Mouse (Mus musculus) forebrain, embryonic 10.5 days (tissue): Measurements from ENCODE around the gene Bcas1. TPM values are rescaled to one million over a fixed set of nuclear protein-coding genes. Genes with fewer than 3 reads are reported as not detected.

Experiments used
- DNase-seq: peaks from one replicate; pipeline ENCODE4 v3.0.0-alpha.2; 2017; ENCODE audit warnings: low spot score; ENCODE audit errors: extremely low spot score
- H3K27ac ChIP-seq: fragments of 300-500 bp; sonication (generic); 2 replicates; pipeline ENCODE4 v1.5.1; 2016; ENCODE audit warnings: mild to moderate bottlenecking
- H3K27me3 ChIP-seq: fragments of 300-500 bp; sonication (generic); 2 replicates; pipeline ENCODE4 v1.6.1; 2016; ENCODE audit warnings: mild to moderate bottlenecking; ENCODE audit not compliant: poor library complexity, severe bottlenecking
- H3K36me3 ChIP-seq: fragments of 300-500 bp; sonication (generic); replicated peaks from 2 replicates; pipeline ENCODE4 v1.6.1; 2016; ENCODE audit warnings: mild to moderate bottlenecking, moderate library complexity
- H3K4me1 ChIP-seq: fragments of 300-500 bp; sonication (generic); 2 replicates; pipeline ENCODE4 v1.6.1; 2016
- H3K4me3 ChIP-seq: fragments of 300-500 bp; sonication (generic); 2 replicates; pipeline ENCODE4 v1.5.1; 2016; ENCODE audit warnings: mild to moderate bottlenecking, moderate library complexity
- H3K9me3 ChIP-seq: fragments of 300-500 bp; sonication (generic); 2 replicates; pipeline ENCODE4 v1.6.1; 2016; ENCODE audit warnings: mild to moderate bottlenecking, moderate library complexity
- WGBS: fragments of 180-500 bp; shearing (Covaris S2); methylation state at CpG from one replicate; pipeline ENCODE4 v1.1.7; 2016; 5-methylcytosine and 5-hydroxymethylcytosine counted together
- polyA plus RNA-seq: library from polyadenylated mRNA; unstranded; fragments of >200 nt; fragmentation: Nextera tagmentation; extraction: Ambion mirVana; gene quantifications from 2 replicates; pipeline ENCODE4 v1.2.1, GENCODE M21; 2016

Gene Bcas1
- polyA plus RNA-seq, 1 experiment from 2014 or later = 0.50 TPM

DNA sequence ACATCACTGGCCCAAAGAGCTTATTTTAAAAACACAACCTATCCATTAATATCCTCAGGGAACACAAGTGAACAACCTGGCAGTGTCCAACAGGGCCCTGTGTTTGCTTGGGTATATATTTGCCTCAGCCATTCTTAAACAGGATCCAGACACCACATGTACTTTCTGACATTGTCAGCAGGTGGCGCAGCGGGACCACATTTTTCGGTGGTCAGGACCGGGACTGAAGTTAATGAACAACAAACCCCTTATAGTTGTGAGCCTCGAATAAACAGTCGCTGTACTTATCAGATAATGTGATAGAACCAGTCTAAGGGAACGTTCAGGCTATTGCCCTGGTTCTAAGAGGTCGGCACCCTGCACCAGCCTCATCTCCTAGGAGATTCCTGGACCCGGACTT, 23.3 kb upstream of the Bcas1 start:
- H3K36me3 ChIP-seq = no peaks in the 10 kb centered on the region
- WGBS = 14% methylated on average over 9 of the region's 9 CpGs

DNA sequence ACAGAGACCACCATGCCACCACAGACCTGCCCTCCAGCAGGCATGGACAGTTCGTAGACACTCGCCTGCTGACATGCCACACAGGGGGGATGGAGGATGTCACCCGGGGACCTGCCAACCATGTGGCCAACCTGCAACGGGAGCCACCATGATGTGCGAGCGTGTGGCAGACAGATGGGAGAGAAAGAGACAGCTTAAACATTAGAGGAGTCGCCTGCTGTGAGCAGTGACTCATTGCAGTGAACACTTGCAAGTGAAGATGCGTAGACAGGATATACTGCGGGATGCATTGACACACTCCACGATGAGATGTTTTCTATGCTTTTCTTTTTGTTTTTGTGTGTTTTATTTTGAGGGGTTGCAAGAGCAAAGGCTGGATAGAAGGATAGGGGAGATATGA, 20.0 kb upstream of the Bcas1 start:
- WGBS = 80% methylated on average over 10 of the region's 10 CpGs
- DNase-seq = no peak
- Histone ChIP-seq H3K4me3 (no peak overlapping the region), H3K36me3 (no peaks in the 10 kb centered on the region), H3K27ac (no peak overlapping the region), H3K4me1 (peaks cover 8% of the 10 kb centered on the region; the same call in 1 of the 2 replicates), H3K9me3 (no peaks in the 10 kb centered on the region), H3K27me3 (peaks cover 6% of the 10 kb centered on the region; the same call in 1 of the 2 replicates)

More for the DNA sequence above, 23.3 kb upstream of the Bcas1 start:
- Histone ChIP-seq H3K27me3 (peaks cover 6% of the 10 kb centered on the region; the same call in 1 of the 2 replicates), H3K4me3 (no peak overlapping the region), H3K4me1 (peaks cover 8% of the 10 kb centered on the region; the same call in 1 of the 2 replicates), H3K9me3 (no peaks in the 10 kb centered on the region), H3K27ac (no peak overlapping the region)
- peak; percentile 84 for DNase-seq

DNA sequence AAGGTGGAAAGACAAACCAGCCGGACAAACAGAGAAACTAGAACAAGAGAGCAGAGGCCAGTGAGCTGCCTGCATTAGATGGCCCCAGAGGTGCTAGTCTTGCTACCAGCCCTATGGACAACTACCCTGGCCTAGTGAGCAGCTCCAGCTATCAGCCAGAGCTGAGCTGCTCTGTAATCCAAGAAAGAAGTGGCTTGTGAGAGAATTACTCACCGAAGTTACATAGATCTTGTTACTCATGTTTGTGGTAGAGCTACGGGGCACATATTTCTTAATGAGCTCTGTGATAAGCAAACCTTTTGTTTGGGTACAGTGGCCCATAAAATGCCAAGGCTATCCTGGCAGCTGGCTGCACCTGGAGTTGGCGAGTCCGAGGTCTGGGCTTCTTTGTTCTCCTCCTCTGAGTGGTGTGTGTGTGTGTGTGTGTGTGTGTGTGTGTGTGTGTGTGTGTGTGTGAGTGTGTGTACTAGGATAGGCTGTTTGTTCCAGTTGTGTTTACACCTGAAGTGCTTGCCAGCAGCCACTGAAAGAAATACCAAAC, 19.3 kb upstream of the Bcas1 start:
- Histone ChIP-seq H3K4me3 (no peak overlapping the region), H3K36me3 (no peaks in the 10 kb centered on the region), H3K4me1 (peaks cover 8% of the 10 kb centered on the region; the same call in 1 of the 2 replicates), H3K27ac (no peak overlapping the region), H3K9me3 (no peaks in the 10 kb centered on the region), H3K27me3 (peaks cover 1% of the 10 kb centered on the region; the same call in 1 of the 2 replicates)
- no peak for DNase-seq
- WGBS = 82% methylated on average over 5 of the region's 5 CpGs

DNA sequence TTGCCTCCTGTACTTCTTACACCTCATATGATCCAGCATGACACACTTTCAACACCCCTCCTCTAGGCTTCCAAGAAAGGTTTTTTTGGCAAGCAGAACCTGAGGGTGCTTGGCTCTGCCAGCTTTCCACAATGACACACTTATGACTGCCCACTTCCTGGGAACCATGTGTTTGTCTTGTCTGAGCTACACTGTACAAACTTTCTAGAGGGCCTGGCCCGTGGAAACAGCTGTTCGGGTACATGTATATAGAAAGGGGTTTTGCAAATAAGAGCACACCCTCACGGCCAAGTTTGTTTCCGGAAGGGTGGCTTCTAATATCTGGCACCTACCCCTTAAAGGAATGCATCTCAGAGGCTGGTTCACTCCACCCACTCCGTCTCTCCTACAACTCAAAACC, 18.2 kb upstream of the Bcas1 start:
- no peak for DNase-seq
- Histone ChIP-seq H3K4me1 (0 out of 2 replicates have a peak, but pooled peaks cover 4% of the 10 kb centered on the region), H3K9me3 (no peaks in the 10 kb centered on the region), H3K4me3 (no peak overlapping the region), H3K27me3 (no peaks in the 10 kb centered on the region; the same call in 1 of the 2 replicates), H3K36me3 (no peaks in the 10 kb centered on the region), H3K27ac (no peak overlapping the region)
- WGBS = 90% methylated on average over 5 of the region's 5 CpGs

DNA sequence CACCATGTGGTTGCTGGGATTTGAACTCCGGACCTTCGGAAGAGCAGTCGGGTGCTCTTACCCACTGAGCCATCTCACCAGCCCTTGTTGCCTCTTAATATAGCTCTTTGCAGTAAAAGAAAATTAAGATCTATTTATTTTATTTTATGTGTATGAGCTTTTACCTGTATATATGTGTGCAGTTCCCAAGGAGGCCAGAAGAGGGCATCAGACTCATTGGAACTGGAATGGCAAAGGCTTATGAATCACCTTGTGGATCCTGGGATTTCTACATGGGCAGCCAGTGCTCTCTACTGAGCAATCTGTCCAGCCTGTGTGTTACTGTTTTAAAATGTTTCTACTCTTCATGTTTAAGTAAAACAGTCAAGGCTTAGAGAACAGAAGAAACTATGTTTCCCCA, 14.9 kb upstream of the Bcas1 start:
- no peak overlapping the region for H3K27ac ChIP-seq
- H3K27me3 ChIP-seq = peaks cover 11% of the 10 kb centered on the region
- H3K9me3 ChIP-seq = no peaks in the 10 kb centered on the region
- no peak for DNase-seq
- H3K4me3 ChIP-seq = no peak overlapping the region
- WGBS = 67% methylated on average over 3 of the region's 3 CpGs
- H3K4me1 ChIP-seq = peaks cover 12% of the 10 kb centered on the region; the same call in 1 of the 2 replicates
- H3K36me3 ChIP-seq = no peaks in the 10 kb centered on the region

DNA sequence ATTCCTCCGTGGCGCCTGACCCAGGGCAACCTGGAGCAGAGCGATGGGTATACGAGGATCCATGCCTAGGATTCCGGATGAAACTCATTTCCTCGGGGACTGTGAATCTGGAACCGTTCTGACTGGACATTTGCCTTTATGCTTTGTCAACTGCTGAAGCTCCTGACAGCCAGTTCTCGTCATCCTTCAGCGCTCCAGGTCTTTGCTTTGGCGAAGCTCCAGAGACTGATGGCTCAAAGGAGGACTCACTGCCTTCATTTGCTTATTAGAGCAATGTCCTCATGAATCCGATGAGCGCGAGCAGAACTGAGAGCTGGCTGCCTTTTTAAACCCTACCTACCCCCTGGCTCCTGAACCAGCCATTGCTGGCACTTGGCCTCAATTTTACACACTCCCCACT, 11.1 kb upstream of the Bcas1 start:
- Histone ChIP-seq H3K4me1 (peaks cover 8% of the 10 kb centered on the region; the same call in 1 of the 2 replicates), H3K36me3 (no peaks in the 10 kb centered on the region), H3K4me3 (no peak overlapping the region), H3K9me3 (no peaks in the 10 kb centered on the region), H3K27me3 (peaks cover 11% of the 10 kb centered on the region), H3K27ac (no peak overlapping the region)
- DNase-seq = no peak
- WGBS = 45% methylated on average over 13 of the region's 13 CpGs

DNA sequence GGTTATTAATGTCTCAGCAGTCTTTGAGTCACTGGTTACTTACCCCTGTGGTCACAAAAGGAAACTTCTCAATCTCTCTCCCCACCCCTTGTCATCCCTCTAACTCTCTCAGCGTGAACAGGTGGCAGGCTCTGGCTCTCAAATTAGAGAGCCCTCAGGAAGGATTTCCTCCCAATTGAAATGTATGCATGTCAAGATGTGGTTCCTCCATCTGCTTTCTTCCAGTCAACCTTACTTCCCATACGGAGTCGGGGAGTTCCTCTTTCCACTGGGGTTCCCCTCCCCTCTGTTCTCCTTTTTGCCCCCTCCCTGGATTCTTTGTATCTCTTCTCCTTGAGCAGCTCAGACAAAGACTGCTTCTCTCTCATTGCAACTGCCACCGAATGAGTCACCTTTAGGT, 8.6 kb upstream of the Bcas1 start:
- Histone ChIP-seq H3K27me3 (peaks cover 11% of the 10 kb centered on the region), H3K36me3 (no peaks in the 10 kb centered on the region), H3K9me3 (no peaks in the 10 kb centered on the region), H3K4me3 (no peak overlapping the region), H3K27ac (no peak overlapping the region), H3K4me1 (peaks cover 8% of the 10 kb centered on the region; the same call in 1 of the 2 replicates)
- WGBS = 74% methylated on average over 4 of the region's 4 CpGs
- DNase-seq = no peak

DNA sequence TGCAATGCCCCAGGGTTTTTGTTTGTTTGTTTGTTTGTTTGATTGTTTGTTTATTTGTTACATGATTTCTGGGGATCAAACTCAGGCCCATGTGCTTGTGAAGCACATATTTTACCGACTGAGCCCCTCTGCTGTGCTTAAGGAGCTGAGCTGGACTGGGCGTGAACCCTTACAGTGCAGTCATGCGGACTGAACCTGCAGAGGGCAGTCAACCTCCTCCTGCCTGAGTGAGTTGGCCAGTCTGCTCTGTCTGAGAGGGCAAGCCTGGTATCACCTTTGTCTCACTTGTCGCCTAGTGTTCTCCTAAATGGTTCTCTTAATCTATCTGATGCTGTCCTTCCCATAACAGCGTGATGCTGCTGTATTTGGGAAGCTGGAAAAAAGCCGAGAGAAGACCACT, 4.5 kb upstream of the Bcas1 start:
- no peaks in the 10 kb centered on the region for H3K9me3 ChIP-seq
- DNase-seq = no peak

DNA sequence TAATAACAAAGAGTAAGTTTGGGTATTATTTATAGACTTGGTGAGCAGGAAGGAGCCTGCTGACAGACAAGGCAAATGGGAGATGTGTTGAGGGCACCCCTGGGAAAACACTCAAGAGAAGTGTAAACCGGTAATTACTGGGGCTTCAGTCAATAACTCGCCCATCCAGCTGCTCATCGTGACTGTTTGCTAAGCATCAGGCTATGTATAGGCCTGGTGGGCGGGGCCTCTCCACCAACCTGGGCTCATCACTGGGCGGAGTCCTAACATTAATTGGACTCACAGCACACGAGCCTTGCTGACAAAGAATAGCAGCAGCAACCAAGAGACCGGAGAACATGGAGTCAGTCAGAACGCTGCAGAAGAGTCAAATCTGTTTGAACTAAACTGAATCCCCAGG, 1.3 kb upstream of the Bcas1 start:
- WGBS = 75% methylated on average over 8 of the region's 8 CpGs
- Histone ChIP-seq H3K4me3 (no peak overlapping the region), H3K36me3 (no peaks in the 10 kb centered on the region), H3K27ac (no peak overlapping the region), H3K4me1 (peaks cover 12% of the 10 kb centered on the region), H3K27me3 (no peaks in the 10 kb centered on the region), H3K9me3 (no peaks in the 10 kb centered on the region; the same call in 1 of the 2 replicates)
- no peak for DNase-seq

More for the DNA sequence above, 4.5 kb upstream of the Bcas1 start:
- 47% methylated on average over 6 of the region's 6 CpGs for WGBS
- no peaks in the 10 kb centered on the region for H3K36me3 ChIP-seq
- no peaks in the 10 kb centered on the region for H3K4me1 ChIP-seq
- H3K27me3 ChIP-seq = no peaks in the 10 kb centered on the region
- H3K27ac ChIP-seq = no peak overlapping the region
- H3K4me3 ChIP-seq = no peak overlapping the region

DNA sequence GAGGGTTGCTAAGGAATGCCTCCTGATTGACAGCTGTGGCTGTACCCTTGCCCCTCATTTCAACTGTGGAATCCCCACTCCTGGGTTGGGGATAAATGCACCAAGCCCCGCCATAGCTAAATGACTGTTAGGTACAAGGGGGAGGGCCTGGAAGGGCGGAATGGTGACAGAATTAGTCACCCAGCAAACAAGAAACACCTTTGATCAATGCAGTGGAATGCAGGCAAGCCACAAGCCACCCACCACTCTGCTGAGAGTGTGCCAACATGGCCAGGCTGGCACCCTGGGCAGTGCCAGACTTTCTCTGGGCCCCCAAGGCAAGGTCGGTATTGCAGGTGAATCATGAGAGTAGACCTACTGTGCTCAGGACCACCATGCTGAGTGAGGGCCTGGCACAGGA, 3.5 kb downstream of the Bcas1 start:
- Histone ChIP-seq H3K9me3 (no peaks in the 10 kb centered on the region; the same call in 1 of the 2 replicates), H3K4me1 (peaks cover 17% of the 10 kb centered on the region), H3K4me3 (no peak overlapping the region), H3K27me3 (no peaks in the 10 kb centered on the region), H3K36me3 (no peaks in the 10 kb centered on the region), H3K27ac (no peak overlapping the region)
- 81% methylated on average over 3 of the region's 3 CpGs for WGBS
- no peak for DNase-seq

DNA sequence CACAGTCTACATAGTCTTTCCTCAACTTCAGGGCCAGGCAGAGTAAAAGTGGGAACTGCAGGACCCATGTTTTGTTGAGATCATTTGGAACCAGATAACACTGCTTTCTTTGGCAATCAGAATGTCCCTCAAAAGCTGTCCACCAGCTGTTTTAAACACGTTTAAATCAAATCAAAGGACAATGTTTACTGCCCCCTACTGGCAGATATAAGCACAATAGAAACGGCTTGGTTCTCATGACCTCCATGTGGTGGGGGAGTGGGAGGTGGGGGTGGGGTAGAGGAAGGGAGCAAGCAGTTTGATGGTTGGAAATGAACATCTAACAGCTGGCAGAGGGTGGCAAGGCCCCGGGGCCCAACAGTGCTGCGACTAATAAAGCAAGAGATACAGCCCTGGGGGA, 5.7 kb downstream of the Bcas1 start:
- 46% methylated on average over 4 of the region's 4 CpGs for WGBS
- DNase-seq = no peak
- peaks cover 17% of the 10 kb centered on the region for H3K4me1 ChIP-seq
- no peaks in the 10 kb centered on the region for H3K36me3 ChIP-seq
- H3K27me3 ChIP-seq = no peaks in the 10 kb centered on the region
- no peak overlapping the region for H3K27ac ChIP-seq
- H3K9me3 ChIP-seq = no peaks in the 10 kb centered on the region; the same call in 1 of the 2 replicates
- no peak overlapping the region for H3K4me3 ChIP-seq

DNA sequence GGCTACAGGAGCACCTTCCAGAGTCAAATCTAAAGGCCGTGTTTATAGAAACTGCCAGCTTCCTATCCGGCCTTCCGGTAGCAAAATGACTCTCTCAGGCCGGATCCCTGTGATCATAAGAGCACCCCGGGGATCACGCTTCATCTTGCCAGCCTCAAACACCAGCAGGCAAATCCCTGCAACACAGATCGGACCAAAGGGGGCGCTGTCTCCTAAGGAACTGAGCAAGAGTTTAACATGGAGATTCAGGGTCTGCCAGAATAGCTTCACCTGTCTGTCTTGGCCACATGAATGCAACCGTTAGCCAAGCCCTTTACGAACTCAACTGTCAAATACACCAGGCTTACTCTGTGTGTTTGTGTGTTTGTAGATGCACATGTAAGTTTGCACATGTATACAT, 8.9 kb downstream of the Bcas1 start:
- WGBS = 55% methylated on average over 10 of the region's 10 CpGs
- peaks cover 4% of the 10 kb centered on the region; the same call in 1 of the 2 replicates for H3K4me1 ChIP-seq

DNA sequence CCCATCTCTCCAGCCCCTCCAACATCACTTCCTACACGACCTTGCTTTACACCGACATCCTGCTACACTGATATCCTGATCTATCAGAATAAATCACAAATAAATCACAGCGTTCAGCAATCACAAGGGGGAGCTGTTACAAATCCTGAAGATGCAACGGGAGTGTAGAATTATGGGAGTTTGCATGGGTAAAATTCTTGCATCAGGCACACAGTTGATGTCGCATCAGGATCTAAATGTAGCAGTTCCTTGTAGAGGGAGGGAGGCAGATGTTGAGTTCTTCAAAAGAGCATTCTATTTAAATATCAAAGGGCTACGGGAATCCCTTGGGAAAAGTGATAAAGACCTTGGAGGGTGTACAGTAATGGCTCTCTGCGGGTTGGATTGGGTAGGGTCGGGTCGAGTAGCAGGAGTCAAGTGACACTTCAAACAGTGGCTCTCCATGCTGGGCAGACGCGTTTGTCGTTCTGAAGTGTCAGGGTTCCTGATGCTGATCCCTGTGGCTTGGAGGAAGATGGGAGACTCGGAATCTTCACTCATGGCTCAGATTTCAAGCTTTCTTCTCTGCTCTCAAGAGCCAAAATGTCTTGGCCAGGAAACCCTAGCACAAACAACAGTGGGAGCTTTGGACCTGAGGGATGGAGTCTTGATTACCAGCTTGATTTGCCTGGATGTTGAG, 16.0 kb downstream of the Bcas1 start:
- 0 out of 2 replicates have a peak overlapping the region, but pooled peaks have one; percentile 66 for H3K27ac ChIP-seq
- no peak for DNase-seq

More for the DNA sequence above, 8.9 kb downstream of the Bcas1 start:
- Histone ChIP-seq H3K4me3 (no peak overlapping the region), H3K27me3 (no peaks in the 10 kb centered on the region), H3K27ac (no peak overlapping the region), H3K36me3 (no peaks in the 10 kb centered on the region), H3K9me3 (no peaks in the 10 kb centered on the region)
- DNase-seq = no peak

More for the DNA sequence above, 16.0 kb downstream of the Bcas1 start:
- H3K27me3 ChIP-seq = peaks cover 55% of the 10 kb centered on the region
- 23% methylated on average over 13 of the region's 13 CpGs for WGBS
- H3K36me3 ChIP-seq = no peaks in the 10 kb centered on the region
- H3K4me1 ChIP-seq = peaks cover 18% of the 10 kb centered on the region
- H3K9me3 ChIP-seq = no peaks in the 10 kb centered on the region
- H3K4me3 ChIP-seq = peak overlapping the region; percentile 43
